8 mouse cellular contexts compared by ENCODE assay signal in genomic region chr9:7184172-7184896, GRCm38 (mm10). TPM values are rescaled to one million over a fixed set of nuclear protein-coding genes. Genes with fewer than 3 reads are reported as not detected.
DNase-seq lines count a peak whose midpoint lies in the region; ATAC-seq and TF ChIP-seq lines count a peak whose summit lies in the region.

TSS of gene Dync2h1 (minus strand) at chr9:7184446.
TSS of gene Dcun1d5 (plus strand) at chr9:7184520.

- DNase-seq in c-Kit-positive CD71-positive TER-119-positive erythroid progenitor cells, embryonic 14.5 days (ENCODE audit: low spot score), result peak; percentile 90
- DNase-seq in heart, postnatal 0 days (ENCODE audit: low spot score), result peak; percentile 97
- peak; percentile 94 to 97 for DNase-seq in kidney, postnatal 4 days

- TF ChIP-seq EP300 in heart, postnatal 0 days (IDR thresholded peaks at IDR 0.05; ENCODE audit: low read depth), result peak; percentile 64; the same call in 1 of the 2 replicates

- peak within 1 kb of the TSS; percentile 93 for H3K27ac ChIP-seq in forebrain, embryonic 12.5 days
- peak within 1 kb of the TSS; percentile 95 for H3K27ac ChIP-seq in heart, postnatal 0 days (ENCODE audit: low read depth)
- peak within 1 kb of the TSS; percentile 95 for H3K27ac ChIP-seq in liver, embryonic 16.5 days (ENCODE audit: low read length)
- H3K27ac ChIP-seq in neural tube, embryonic 13.5 days (replicated peaks), result peak within 1 kb of the TSS; percentile 94
- peak within 1 kb of the TSS; percentile 90 for H3K27ac ChIP-seq in testis, adult 2 months (ENCODE audit: control insufficient read depth, insufficient read depth, low read depth, low read length)

- no peaks in the 10 kb centered on the region for H3K27me3 ChIP-seq in E14TG2a.4 (ENCODE audit: insufficient read depth, low read length)
- no peaks in the 10 kb centered on the region for H3K27me3 ChIP-seq in forebrain, embryonic 12.5 days
- no peaks in the 10 kb centered on the region for H3K27me3 ChIP-seq in heart, postnatal 0 days (ENCODE audit: control insufficient read depth, insufficient read depth, low read length)
- no peaks in the 10 kb centered on the region for H3K27me3 ChIP-seq in liver, embryonic 16.5 days (ENCODE audit: control insufficient read depth, insufficient read depth, low read depth, low read length)
- no peaks in the 10 kb centered on the region for H3K27me3 ChIP-seq in neural tube, embryonic 13.5 days
- H3K27me3 ChIP-seq in testis, adult 2 months (ENCODE audit: control insufficient read depth, insufficient read depth, low read length), result no peaks in the 10 kb centered on the region

- peaks cover 29% of the 10 kb centered on the region for H3K36me3 ChIP-seq in E14TG2a.4 (ENCODE audit: insufficient read depth, low read length)
- H3K36me3 ChIP-seq in forebrain, embryonic 12.5 days (replicated peaks), result 0 out of 2 replicates have a peak, but pooled peaks cover 2% of the 10 kb centered on the region
- H3K36me3 ChIP-seq in heart, postnatal 0 days (replicated peaks; ENCODE audit: control insufficient read depth, insufficient read depth, low read length), result no peaks in the 10 kb centered on the region
- H3K36me3 ChIP-seq in liver, embryonic 16.5 days (ENCODE audit: control insufficient read depth, insufficient read depth), result no peaks in the 10 kb centered on the region; the same call in 1 of the 2 replicates
- peaks cover 8% of the 10 kb centered on the region; the same call in 1 of the 2 replicates for H3K36me3 ChIP-seq in neural tube, embryonic 13.5 days
- H3K36me3 ChIP-seq in testis, adult 2 months (ENCODE audit: control insufficient read depth, insufficient read depth, low read length), result no peaks in the 10 kb centered on the region

- peak; percentile 99 for ATAC-seq in forebrain, embryonic 12.5 days (ENCODE audit: low FRiP score)
- peak; percentile 99 for ATAC-seq in heart, postnatal 0 days (ENCODE audit: insufficient read depth, low read depth)
- ATAC-seq in liver, embryonic 16.5 days (ENCODE audit: low read depth), result peak; percentile 98
- ATAC-seq in neural tube, embryonic 13.5 days (ENCODE audit: low read depth), result peak; percentile 99

- TF ChIP-seq POLR2A in testis, adult 2 months (IDR thresholded peaks at IDR 0.05; ENCODE audit: control insufficient read depth, low read depth, low read length), result peak; percentile 96

- peaks cover 32% of the 10 kb centered on the region for H3K4me1 ChIP-seq in E14TG2a.4 (replicated peaks; ENCODE audit: low read depth, low read length)
- H3K4me1 ChIP-seq in forebrain, embryonic 12.5 days, result peaks cover 18% of the 10 kb centered on the region
- peaks cover 24% of the 10 kb centered on the region; the same call in 1 of the 2 replicates for H3K4me1 ChIP-seq in heart, postnatal 0 days (ENCODE audit: control insufficient read depth, insufficient read depth)
- H3K4me1 ChIP-seq in liver, embryonic 16.5 days (ENCODE audit: control insufficient read depth, low read depth, low read length), result peaks cover 10% of the 10 kb centered on the region
- peaks cover 30% of the 10 kb centered on the region for H3K4me1 ChIP-seq in neural tube, embryonic 13.5 days (replicated peaks)
- no peaks in the 10 kb centered on the region; the same call in 1 of the 2 replicates for H3K4me1 ChIP-seq in testis, adult 2 months (ENCODE audit: control insufficient read depth, insufficient read depth, low read length)

- TF ChIP-seq CTCF in E14TG2a.4 (conservative IDR thresholded peaks at IDR 0.05; ENCODE audit: low read length), result no peak
- no peak for TF ChIP-seq CTCF in heart, postnatal 0 days (IDR thresholded peaks at IDR 0.05; ENCODE audit: low read depth)
- no peak for TF ChIP-seq CTCF in testis, adult 2 months (IDR thresholded peaks at IDR 0.05; ENCODE audit: control insufficient read depth, insufficient read depth, insufficient replicate concordance, low read depth, low read length)

- H3K9ac ChIP-seq in forebrain, embryonic 12.5 days, result peak within 1 kb of the TSS; percentile 94
- peak within 1 kb of the TSS; percentile 82 for H3K9ac ChIP-seq in heart, postnatal 0 days (replicated peaks; ENCODE audit: low read depth, low read length)
- H3K9ac ChIP-seq in liver, embryonic 16.5 days (ENCODE audit: low read depth, low read length), result peak within 1 kb of the TSS; percentile 93
- peak within 1 kb of the TSS; percentile 89 for H3K9ac ChIP-seq in neural tube, embryonic 13.5 days

- 1% methylated on average over 60 of the region's 62 CpGs for WGBS in forebrain, embryonic 12.5 days
- under 1% methylated on average over 61 of the region's 62 CpGs for WGBS in heart, postnatal 0 days
- WGBS in liver, embryonic 16.5 days (ENCODE audit: insufficient replicate concordance), result under 1% methylated on average over 62 of the region's 62 CpGs
- WGBS in neural tube, embryonic 13.5 days, result under 1% methylated on average over 62 of the region's 62 CpGs

- peak within 1 kb of the TSS; percentile 95 for H3K4me3 ChIP-seq in E14TG2a.4 (replicated peaks; ENCODE audit: low read length)
- peak within 1 kb of the TSS; percentile 93 for H3K4me3 ChIP-seq in forebrain, embryonic 12.5 days (replicated peaks)
- peak within 1 kb of the TSS; percentile 73 for H3K4me3 ChIP-seq in heart, postnatal 0 days (ENCODE audit: low read depth, low read length)
- H3K4me3 ChIP-seq in liver, embryonic 16.5 days (ENCODE audit: low read depth, low read length), result peak within 1 kb of the TSS; percentile 98
- peak within 1 kb of the TSS; percentile 80 for H3K4me3 ChIP-seq in neural tube, embryonic 13.5 days
- H3K4me3 ChIP-seq in testis, adult 2 months (ENCODE audit: control insufficient read depth, low read depth, low read length), result peak within 1 kb of the TSS; percentile 96

- H3K9me3 ChIP-seq in E14TG2a.4 (ENCODE audit: low read length), result no peaks in the 10 kb centered on the region
- H3K9me3 ChIP-seq in forebrain, embryonic 12.5 days, result no peaks in the 10 kb centered on the region
- no peaks in the 10 kb centered on the region for H3K9me3 ChIP-seq in heart, postnatal 0 days (replicated peaks; ENCODE audit: control insufficient read depth, low read length)
- no peaks in the 10 kb centered on the region for H3K9me3 ChIP-seq in liver, embryonic 16.5 days (replicated peaks; ENCODE audit: control insufficient read depth, low read length)
- no peaks in the 10 kb centered on the region for H3K9me3 ChIP-seq in neural tube, embryonic 13.5 days

- peak within 1 kb of the TSS; percentile 87 for H3K4me2 ChIP-seq in forebrain, embryonic 12.5 days
- H3K4me2 ChIP-seq in heart, postnatal 0 days (ENCODE audit: low read depth, low read length), result peak within 1 kb of the TSS; percentile 69
- peak within 1 kb of the TSS; percentile 68 for H3K4me2 ChIP-seq in liver, embryonic 16.5 days (ENCODE audit: low read depth, low read length)
- H3K4me2 ChIP-seq in neural tube, embryonic 13.5 days, result peak within 1 kb of the TSS; percentile 96

RNA-seq across cellular contexts. Expression of gene Dync2h1, which starts in this region (rescaled TPM):
- 33.1 and 33.2 TPM in 2 replicates for polyA plus RNA-seq in forebrain, embryonic 12.5 days (2016; fragmentation: Nextera tagmentation; extraction: Ambion mirVana)
- 6.4 and 8.6 TPM in 2 replicates for total RNA-seq in heart, postnatal 0 days (2014; rRNA removed; ENCODE audit: low replicate concordance)
- 3.2 and 3.7 TPM in 2 replicates for polyA plus RNA-seq in heart, postnatal 0 days (2015; fragmentation: Nextera tagmentation; extraction: Ambion mirVana)
- 1.3 and 1.8 TPM in 2 replicates for polyA plus RNA-seq in liver, embryonic 16.5 days (2015; fragmentation: Nextera tagmentation; extraction: Ambion mirVana)
- polyA plus RNA-seq in neural tube, embryonic 13.5 days (2015; fragmentation: Nextera tagmentation; extraction: Ambion mirVana), result 14.8 and 17.8 TPM in 2 replicates
- polyA plus RNA-seq in testis, adult 2 months (2012; rRNA removed), result 10.4 and 12.9 TPM in 2 replicates

RNA-seq across cellular contexts. Expression of gene Dcun1d5, which starts in this region (rescaled TPM):
- 148 and 151 TPM in 2 replicates for polyA plus RNA-seq in forebrain, embryonic 12.5 days (2016; fragmentation: Nextera tagmentation; extraction: Ambion mirVana)
- 50.6 and 57.4 TPM in 2 replicates for total RNA-seq in heart, postnatal 0 days (2014; rRNA removed; ENCODE audit: low replicate concordance)
- 84.8 and 86.1 TPM in 2 replicates for polyA plus RNA-seq in heart, postnatal 0 days (2015; fragmentation: Nextera tagmentation; extraction: Ambion mirVana)
- polyA plus RNA-seq in liver, embryonic 16.5 days (2015; fragmentation: Nextera tagmentation; extraction: Ambion mirVana), result 44.9 and 45.4 TPM in 2 replicates
- polyA plus RNA-seq in neural tube, embryonic 13.5 days (2015; fragmentation: Nextera tagmentation; extraction: Ambion mirVana), result 124 and 127 TPM in 2 replicates
- polyA plus RNA-seq in testis, adult 2 months (2012; rRNA removed), result 24.1 and 26.4 TPM in 2 replicates

Comparison
In these comparisons a context has a peak if more than half of its experiments do, and no peak if none do; other contexts are left out.
1. Peak in every context shown above with its lines: DNase-seq, ATAC-seq, H3K4me3 ChIP-seq and H3K27ac ChIP-seq.